Mouse (Mus musculus) CH12.LX (cell line): ENCODE measurements around the gene Zfp213.

ENCODE experiments used
- CTCF ChIP-seq, 2 experiments: IDR thresholded peaks in 1 of 2; conservative IDR thresholded peaks in 1 of 2; 2 replicates each; pipeline ENCODE4 v1.5.1; 2011 to 2012; ENCODE audit warnings: low read depth in 2 of 2, low read length in 2 of 2, improper control_type of control experiment in 1 of 2, inconsistent platforms in 1 of 2, mild to moderate bottlenecking in 1 of 2, moderate library complexity in 1 of 2
- ZC3H11A ChIP-seq: IDR thresholded peaks from 2 replicates; pipeline ENCODE4 v1.6.1; 2012; ENCODE audit warnings: low read depth, mild to moderate bottlenecking, inconsistent platforms, low read length, improper control_type of control experiment

GRCm38 (mm10) chr17:23598582-23599552 is 34.8 kb upstream of the Zfp213 start, which contains the start of gene Zfp13:
- TF ChIP-seq CTCF (conservative IDR thresholded peaks at IDR 0.05 in 1 of 2, IDR thresholded peaks at IDR 0.05 in 1 of 2; ENCODE audit: low read depth in 2 of 2, low read length in 2 of 2) (no peak), ZC3H11A (no peak)
